Mouse (Mus musculus) forebrain, embryonic 13.5 days (tissue): ENCODE data around the gene Galnt10. TPM values are rescaled to one million over a fixed set of nuclear protein-coding genes. Genes with fewer than 3 reads are reported as not detected.

ENCODE experiments used
- ATAC-seq: fragments of 200-750 bp; cut with Nextera tagmentation; 2 replicates; pipeline ENCODE4 v1.8.0; 2017
- H3K27ac ChIP-seq: fragments of 300-500 bp; sonication (generic); 2 replicates; pipeline ENCODE4 v1.5.1; 2015; ENCODE audit warnings: inconsistent platforms, mild to moderate bottlenecking, moderate library complexity
- H3K27me3 ChIP-seq: fragments of 300-500 bp; sonication (generic); 2 replicates; pipeline ENCODE4 v1.6.1; 2015; ENCODE audit warnings: mild to moderate bottlenecking, inconsistent platforms
- H3K36me3 ChIP-seq: fragments of 300-500 bp; sonication (generic); 2 replicates; pipeline ENCODE4 v1.6.1; 2015; ENCODE audit warnings: mild to moderate bottlenecking, inconsistent platforms; ENCODE audit not compliant: poor library complexity, severe bottlenecking
- H3K4me1 ChIP-seq: fragments of 300-500 bp; sonication (generic); 2 replicates; pipeline ENCODE4 v1.6.1; 2015; ENCODE audit warnings: inconsistent platforms
- H3K4me2 ChIP-seq: fragments of 300-500 bp; sonication (generic); 2 replicates; pipeline ENCODE4 v1.6.1; 2015; ENCODE audit warnings: inconsistent platforms, mild to moderate bottlenecking, moderate library complexity
- H3K4me3 ChIP-seq: fragments of 300-500 bp; sonication (generic); 2 replicates; pipeline ENCODE4 v1.5.1; 2015; ENCODE audit warnings: mild to moderate bottlenecking, inconsistent platforms
- H3K9ac ChIP-seq: fragments of 300-500 bp; sonication (generic); 2 replicates; pipeline ENCODE4 v1.6.1; 2015; ENCODE audit warnings: mild to moderate bottlenecking, inconsistent platforms
- H3K9me3 ChIP-seq: fragments of 300-500 bp; sonication (generic); replicated peaks from 2 replicates; pipeline ENCODE4 v1.6.1; 2016; ENCODE audit warnings: inconsistent platforms
- WGBS: fragments of 180-500 bp; shearing (Covaris S2); methylation state at CpG from one replicate; pipeline ENCODE4 v1.1.7; 2015; 5-methylcytosine and 5-hydroxymethylcytosine counted together
- polyA plus RNA-seq: library from polyadenylated mRNA; unstranded; fragments of >200 nt; fragmentation: Nextera tagmentation; extraction: Ambion mirVana; gene quantifications from 2 replicates; pipeline ENCODE4 v1.2.1, GENCODE M21; 2015

Gene Galnt10
- polyA plus RNA-seq, 1 experiment from 2014 or later = 10.4 TPM

- Histone ChIP-seq H3K9me3 (no peaks in the 10 kb centered on the region), H3K4me2 (peak overlapping the region; percentile 59), H3K4me1 (peaks cover 19% of the 10 kb centered on the region), H3K27ac (no peak overlapping the region), H3K27me3 (peaks cover 93% of the 10 kb centered on the region), H3K9ac (peak overlapping the region; percentile 40; the same call in 1 of the 2 replicates), H3K4me3 (peak overlapping the region; percentile 37), H3K36me3 (no peaks in the 10 kb centered on the region)
- ATAC-seq = no peak
- WGBS = under 1% methylated on average over 33 of the region's 33 CpGs
Measured at GRCm38 (mm10) chr11:57827915-57828545, 182.8 kb downstream of the Galnt10 start.

GRCm38 (mm10) chr11:57828955-57829870 lies 184.0 kb downstream of the Galnt10 start:
- H3K27me3 ChIP-seq = peaks cover 97% of the 10 kb centered on the region
- H3K27ac ChIP-seq = no peak overlapping the region
- no peak overlapping the region for H3K4me3 ChIP-seq
- no peak for ATAC-seq
- no peak overlapping the region for H3K4me2 ChIP-seq
- peaks cover 22% of the 10 kb centered on the region for H3K4me1 ChIP-seq
- H3K36me3 ChIP-seq = no peaks in the 10 kb centered on the region
- H3K9ac ChIP-seq = no peak overlapping the region
- H3K9me3 ChIP-seq = no peaks in the 10 kb centered on the region
- WGBS = 2% methylated on average over 53 of the region's 53 CpGs

DNA sequence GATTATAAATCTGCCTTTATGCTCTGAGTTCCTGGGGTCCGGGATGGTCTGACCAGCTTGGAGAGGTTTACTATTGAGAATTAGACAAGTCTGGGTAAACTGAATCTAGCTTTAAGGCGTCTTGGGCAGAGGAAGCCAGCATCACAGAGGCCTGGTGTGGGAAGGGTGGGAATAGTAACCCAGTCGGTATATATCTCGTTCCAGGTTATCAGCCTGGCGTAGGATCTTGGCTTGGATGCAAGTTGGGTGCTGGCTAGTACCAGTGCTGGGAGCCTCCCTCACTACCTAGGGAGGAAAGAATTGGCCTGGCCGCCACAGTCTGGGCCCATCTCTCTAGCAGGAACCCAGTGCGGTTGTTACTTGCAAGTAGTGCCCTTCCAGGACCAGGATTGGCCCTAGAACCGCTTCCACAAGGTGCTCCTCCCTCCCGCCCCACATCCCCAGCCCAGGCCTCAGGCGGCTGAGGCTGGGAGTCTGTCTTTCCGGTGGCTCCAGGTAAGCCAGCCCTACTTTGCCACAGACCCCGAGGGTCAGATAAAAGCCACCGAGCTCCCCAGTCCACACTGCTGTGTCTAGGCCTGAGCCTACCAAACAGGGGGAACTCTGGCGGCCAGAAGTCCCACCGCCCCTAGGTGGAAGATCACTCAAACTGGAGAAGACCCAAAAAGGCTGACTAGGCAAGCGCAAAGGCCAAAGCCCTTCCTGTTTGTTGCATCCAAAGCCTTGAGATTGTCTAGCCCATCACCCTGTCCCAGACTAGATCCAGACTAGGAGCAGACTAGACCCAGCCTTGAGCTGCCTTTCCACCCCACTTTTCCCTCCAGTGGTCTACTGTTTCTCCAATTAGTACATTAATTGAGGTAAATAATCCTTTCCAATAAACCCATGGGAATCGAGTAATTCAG lies 184.9 kb downstream of the Galnt10 start:
- Histone ChIP-seq H3K4me1 (peaks cover 22% of the 10 kb centered on the region), H3K9me3 (no peaks in the 10 kb centered on the region), H3K27me3 (peaks cover 97% of the 10 kb centered on the region), H3K4me2 (no peak overlapping the region), H3K27ac (no peak overlapping the region), H3K9ac (no peak overlapping the region), H3K4me3 (no peak overlapping the region), H3K36me3 (no peaks in the 10 kb centered on the region)
- no peak for ATAC-seq
- 13% methylated on average over 17 of the region's 17 CpGs for WGBS

- Histone ChIP-seq H3K27ac (no peak overlapping the region), H3K4me1 (peaks cover 22% of the 10 kb centered on the region)
- WGBS = 2% methylated on average over 31 of the region's 31 CpGs
Measured at GRCm38 (mm10) chr11:57831281-57831781, 186.1 kb downstream of the Galnt10 start.

GRCm38 (mm10) chr11:57831861-57832260 lies 186.6 kb downstream of the Galnt10 start:
- Histone ChIP-seq H3K4me3 (no peak overlapping the region), H3K9ac (no peak overlapping the region), H3K4me1 (peaks cover 25% of the 10 kb centered on the region), H3K27ac (no peak overlapping the region), H3K9me3 (no peaks in the 10 kb centered on the region), H3K36me3 (no peaks in the 10 kb centered on the region), H3K4me2 (no peak overlapping the region), H3K27me3 (peaks cover 99% of the 10 kb centered on the region)
- WGBS = 6% methylated on average over 16 of the region's 16 CpGs
- no peak for ATAC-seq

More at GRCm38 (mm10) chr11:57831281-57831781, 186.1 kb downstream of the Galnt10 start:
- Histone ChIP-seq H3K9me3 (no peaks in the 10 kb centered on the region), H3K9ac (no peak overlapping the region), H3K27me3 (peaks cover 99% of the 10 kb centered on the region), H3K4me3 (no peak overlapping the region; the same call in 1 of the 2 replicates), H3K4me2 (no peak overlapping the region), H3K36me3 (no peaks in the 10 kb centered on the region)
- no peak for ATAC-seq

DNA sequence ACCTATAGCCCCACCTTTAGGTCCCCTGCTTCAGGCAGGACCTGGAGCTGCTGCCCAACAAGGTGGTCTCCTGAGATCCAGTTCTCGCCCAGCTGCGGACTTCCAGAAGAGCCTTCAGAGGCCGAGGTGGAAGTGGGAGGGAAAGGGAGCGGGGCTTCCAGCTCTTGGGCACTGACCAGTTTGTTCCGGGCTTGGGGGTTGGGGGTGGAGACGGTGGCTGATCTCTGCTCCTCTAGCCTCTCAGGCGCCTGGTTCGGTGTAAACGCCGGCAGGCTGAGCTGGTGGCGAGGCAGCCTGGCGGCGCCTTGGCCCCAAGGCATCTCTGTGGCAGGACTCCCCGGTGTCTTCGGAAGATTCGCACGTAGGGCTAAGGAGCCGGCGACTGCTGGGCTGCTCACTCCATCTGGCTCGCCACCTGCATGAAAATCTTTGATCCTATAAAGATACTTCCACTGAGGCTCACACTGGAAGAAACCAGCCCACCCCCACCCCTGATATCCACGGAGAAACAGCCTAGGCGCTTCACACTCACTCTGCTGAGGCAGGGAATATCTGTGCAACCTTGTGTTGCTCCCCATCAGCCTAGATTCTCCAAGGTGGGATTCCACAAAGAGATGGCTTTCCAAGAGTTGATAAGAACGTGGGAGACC lies 187.4 kb downstream of the Galnt10 start, which contains the start of gene Hand1:
TSS of gene Hand1 (minus strand) at position 267 of the 650 bp plus-strand sequence.
- Histone ChIP-seq H3K36me3 (no peaks in the 10 kb centered on the region), H3K27me3 (peaks cover 99% of the 10 kb centered on the region), H3K9me3 (no peaks in the 10 kb centered on the region), H3K9ac (0 out of 2 replicates have a peak within 1 kb of the TSS, but pooled peaks have one; percentile 26), H3K4me2 (no peak within 1 kb of the TSS), H3K27ac (no peak within 1 kb of the TSS), H3K4me1 (peaks cover 19% of the 10 kb centered on the region), H3K4me3 (no peak within 1 kb of the TSS)
- no peak for ATAC-seq
- 3% methylated on average over 23 of the region's 23 CpGs for WGBS

DNA sequence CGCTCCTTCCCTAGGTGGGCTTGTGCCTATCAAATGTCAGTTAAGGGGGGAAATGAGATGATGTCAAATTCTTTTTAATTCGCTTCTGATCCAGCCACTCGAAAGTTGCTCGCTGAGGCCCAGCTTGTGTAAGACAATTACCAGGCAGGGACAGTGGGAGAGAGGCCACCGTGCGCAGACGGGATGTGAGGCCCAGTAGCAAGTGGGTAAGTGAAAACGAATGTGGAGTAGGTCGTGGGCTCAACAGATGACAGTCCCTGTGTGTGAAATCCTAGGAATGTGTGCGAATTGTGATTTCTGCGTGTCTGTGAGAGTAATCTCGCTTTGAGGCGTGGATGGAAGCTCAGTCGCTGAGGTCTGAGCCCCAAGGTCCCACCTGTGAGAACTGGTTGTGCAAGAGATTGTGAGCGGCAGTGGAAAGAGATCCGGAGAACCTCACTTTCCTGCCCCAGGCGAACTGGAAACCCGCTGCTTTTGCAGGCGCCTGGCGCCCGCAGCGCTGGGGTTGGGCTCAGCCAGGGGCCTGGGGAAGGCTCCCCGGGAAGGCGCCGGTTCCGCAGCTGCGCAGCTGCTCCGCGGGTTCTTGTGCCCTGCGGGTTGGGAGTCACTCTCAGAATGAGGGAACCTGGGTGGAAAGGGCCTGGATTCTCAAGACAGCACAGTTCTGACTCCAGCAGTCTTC lies 188.2 kb downstream of the Galnt10 start:
- Histone ChIP-seq H3K9me3 (no peaks in the 10 kb centered on the region), H3K9ac (0 out of 2 replicates have a peak overlapping the region, but pooled peaks have one; percentile 26), H3K27me3 (peaks cover 98% of the 10 kb centered on the region), H3K36me3 (no peaks in the 10 kb centered on the region), H3K4me3 (no peak overlapping the region), H3K4me2 (no peak overlapping the region), H3K27ac (no peak overlapping the region), H3K4me1 (peaks cover 13% of the 10 kb centered on the region; the same call in 1 of the 2 replicates)
- no peak for ATAC-seq
- under 1% methylated on average over 30 of the region's 30 CpGs for WGBS

DNA sequence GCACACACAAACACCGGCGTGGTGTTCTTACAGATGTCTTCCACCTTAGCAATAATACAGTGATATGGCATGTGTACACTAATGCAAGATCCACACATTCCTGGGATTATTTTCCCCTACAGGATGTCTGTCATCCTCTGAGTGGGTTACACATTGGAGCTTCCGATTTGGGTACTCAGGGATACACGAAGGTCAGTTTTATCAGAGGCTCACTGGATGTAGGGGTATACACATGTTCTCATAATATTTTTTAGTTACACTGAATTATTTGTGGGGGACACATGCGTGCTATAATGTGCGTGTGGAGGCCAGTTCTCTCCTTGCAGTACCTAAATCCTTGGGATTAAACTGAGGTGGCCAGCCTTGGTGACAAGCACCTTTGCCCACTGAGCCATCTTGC lies 188.8 kb downstream of the Galnt10 start:
- Histone ChIP-seq H3K4me2 (no peak overlapping the region), H3K9me3 (no peaks in the 10 kb centered on the region), H3K9ac (0 out of 2 replicates have a peak overlapping the region, but pooled peaks have one; percentile 26), H3K4me1 (peaks cover 13% of the 10 kb centered on the region; the same call in 1 of the 2 replicates), H3K27me3 (peaks cover 98% of the 10 kb centered on the region), H3K4me3 (no peak overlapping the region), H3K27ac (no peak overlapping the region), H3K36me3 (no peaks in the 10 kb centered on the region)
- no peak for ATAC-seq
- 6% methylated on average over 6 of the region's 6 CpGs for WGBS

DNA sequence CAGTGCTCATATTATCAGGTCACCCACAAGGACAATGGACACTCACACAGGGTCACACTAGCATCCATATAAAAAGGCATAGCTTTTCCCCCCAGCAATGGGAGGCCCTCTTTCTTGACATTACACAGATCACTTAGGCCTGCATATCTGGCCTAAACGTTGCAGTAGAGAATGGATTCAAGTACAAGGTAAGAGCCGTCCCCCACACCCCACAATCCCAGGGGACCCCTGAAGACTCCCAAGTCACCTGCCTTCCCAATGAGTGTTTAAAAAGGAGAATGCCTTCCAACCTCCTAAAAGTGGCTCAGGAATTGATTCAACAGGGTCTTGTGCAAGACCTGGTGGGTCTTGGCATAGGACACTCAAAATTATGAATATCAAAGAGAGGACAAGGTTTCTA lies 190.1 kb downstream of the Galnt10 start:
- Histone ChIP-seq H3K27me3 (peaks cover 98% of the 10 kb centered on the region), H3K4me1 (peaks cover 13% of the 10 kb centered on the region; the same call in 1 of the 2 replicates), H3K27ac (no peak overlapping the region), H3K4me2 (no peak overlapping the region), H3K36me3 (no peaks in the 10 kb centered on the region), H3K4me3 (no peak overlapping the region), H3K9me3 (no peaks in the 10 kb centered on the region), H3K9ac (no peak overlapping the region)
- no peak for ATAC-seq
- 5% methylated on average over 2 of the region's 2 CpGs for WGBS

DNA sequence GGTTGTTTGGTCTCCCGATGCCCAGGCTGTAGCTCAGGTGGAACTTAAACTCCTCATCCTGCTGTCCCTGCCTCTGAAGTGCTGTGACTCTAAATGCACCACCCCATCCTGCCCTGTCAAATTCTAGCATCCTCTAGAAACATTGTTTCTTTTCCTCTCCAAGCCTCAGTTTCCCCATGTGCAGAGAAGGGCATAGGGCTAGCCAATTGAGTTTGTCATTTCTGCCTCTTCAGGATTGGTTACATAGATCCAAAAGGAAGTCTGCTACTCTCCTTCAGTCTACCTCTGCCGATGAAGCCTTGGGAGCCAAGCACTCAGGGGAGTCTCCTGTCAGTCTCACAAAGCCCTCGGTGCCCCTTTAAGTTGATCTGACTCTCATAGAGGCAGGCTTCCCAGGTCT lies 190.7 kb downstream of the Galnt10 start:
- no peaks in the 10 kb centered on the region for H3K36me3 ChIP-seq
- H3K4me2 ChIP-seq = no peak overlapping the region
- WGBS = 7% methylated on average over 3 of the region's 3 CpGs
- no peaks in the 10 kb centered on the region for H3K9me3 ChIP-seq
- ATAC-seq = no peak
- peaks cover 98% of the 10 kb centered on the region for H3K27me3 ChIP-seq
- H3K4me3 ChIP-seq = no peak overlapping the region
- no peak overlapping the region for H3K9ac ChIP-seq
- H3K27ac ChIP-seq = no peak overlapping the region
- peaks cover 15% of the 10 kb centered on the region; the same call in 1 of the 2 replicates for H3K4me1 ChIP-seq
